Mouse (Mus musculus): Measurements from ENCODE around the gene Swi5.
A peak's percentile ranks its signal among the peaks of the same experiment; 100 is the strongest.

Gene Swi5

GRCm38 (mm10) chr2:32260635-32261034 is 27.2 kb downstream of the Swi5 start:
- DNase-seq (ENCODE audit: low spot score): peak; percentile 81

GRCm38 (mm10) chr2:32259657-32260417 is 28.0 kb downstream of the Swi5 start, which contains the start of gene Uck1:
TSS of gene Uck1 (minus strand) at chr2:32260159.
- peak; percentile 92 for DNase-seq (ENCODE audit: low spot score)

GRCm38 (mm10) chr2:32258887-32259533 is 28.9 kb downstream of the Swi5 start:
- no peak for DNase-seq (ENCODE audit: low spot score)

GRCm38 (mm10) chr2:32256273-32256672 is 31.6 kb downstream of the Swi5 start:
- DNase-seq (ENCODE audit: low spot score): no peak

GRCm38 (mm10) chr2:32254563-32254962 is 33.3 kb downstream of the Swi5 start:
- no peak for DNase-seq (ENCODE audit: low spot score)

- no peak for DNase-seq (ENCODE audit: low spot score)
Observed at GRCm38 (mm10) chr2:32253352-32253751, 34.5 kb downstream of the Swi5 start.

GRCm38 (mm10) chr2:32252658-32253057 is 35.2 kb downstream of the Swi5 start:
- no peak for DNase-seq (ENCODE audit: low spot score)

- DNase-seq (ENCODE audit: low spot score): no peak
Observed at GRCm38 (mm10) chr2:32251791-32252527, 35.9 kb downstream of the Swi5 start.

GRCm38 (mm10) chr2:32248377-32249361 is 39.2 kb downstream of the Swi5 start:
- DNase-seq (ENCODE audit: low spot score): no peak

GRCm38 (mm10) chr2:32246741-32247140 is 41.1 kb downstream of the Swi5 start:
- no peak for DNase-seq (ENCODE audit: low spot score)

GRCm38 (mm10) chr2:32242986-32243385 is 44.9 kb downstream of the Swi5 start:
- no peak for DNase-seq (ENCODE audit: low spot score)

- no peak for DNase-seq (ENCODE audit: low spot score)
Observed at GRCm38 (mm10) chr2:32240591-32240990, 47.3 kb downstream of the Swi5 start.

- DNase-seq (ENCODE audit: low spot score): no peak
Observed at GRCm38 (mm10) chr2:32238708-32239435, 49.0 kb downstream of the Swi5 start.

- DNase-seq (ENCODE audit: low spot score): no peak
Observed at GRCm38 (mm10) chr2:32237571-32237970, 50.3 kb downstream of the Swi5 start.

- DNase-seq (ENCODE audit: low spot score): peak; percentile 58
Observed at GRCm38 (mm10) chr2:32236760-32237487, 51.0 kb downstream of the Swi5 start.

- peak; percentile 93 for DNase-seq (ENCODE audit: low spot score)
Observed at GRCm38 (mm10) chr2:32235886-32236759, 51.8 kb downstream of the Swi5 start, which contains the start of gene Pomt1. TSS of gene Pomt1 (plus strand) at chr2:32236590.

- no peak for DNase-seq (ENCODE audit: low spot score)
Observed at GRCm38 (mm10) chr2:32235433-32235832, 52.4 kb downstream of the Swi5 start.
